29 mouse cellular contexts compared by ENCODE assay signal in the genomic region with DNA sequence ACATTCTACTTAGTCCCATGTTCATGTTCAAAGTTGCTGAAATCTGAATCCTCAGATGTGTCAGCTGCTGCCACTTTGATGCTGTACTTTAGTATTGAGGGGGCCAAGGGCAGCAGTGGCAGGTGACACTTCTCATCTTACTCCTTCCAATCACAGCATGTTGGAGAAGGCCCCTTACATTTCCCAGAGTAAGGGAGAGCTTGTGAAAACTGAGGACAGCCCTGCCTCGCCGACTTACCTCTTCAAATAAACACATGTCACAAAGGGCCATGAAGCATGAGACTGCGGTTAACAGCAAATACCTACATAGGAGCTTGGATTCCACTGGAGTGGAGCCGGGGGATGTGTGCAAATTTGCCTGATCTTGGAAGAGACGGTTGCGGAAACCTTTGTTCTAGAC.
A peak's percentile ranks its signal among the peaks of the same experiment; 100 is the strongest.
DNase-seq lines count a peak whose midpoint lies in the region; ATAC-seq and TF ChIP-seq lines count a peak whose summit lies in the region.
"Had no signal": no experiment of that assay in that cellular context is flagged by ENCODE, and none has a peak within 500 bp of the region (broad histone marks: within the 10 kb centered on the region; RNA-seq: fewer than 3 reads in every experiment).

No protein-coding gene starts in this region.

- no peaks in the 10 kb centered on the region for H3K36me3 ChIP-seq in kidney, embryonic 15.5 days
- no peaks in the 10 kb centered on the region for H3K36me3 ChIP-seq in embryonic facial prominence, embryonic 14.5 days (ENCODE audit: control insufficient read depth, insufficient read depth, low read length)
- H3K36me3 ChIP-seq: heart, embryonic 12.5 days; hindbrain, embryonic 13.5 days; liver, embryonic 15.5 days; lung, embryonic 15.5 days; midbrain, embryonic 12.5 days had no signal

- DNase-seq in kidney, postnatal 36 days, result no peak
- DNase-seq in Patski (ENCODE audit: low read depth, low spot score) (no peak), ZHBTc4 (ENCODE audit: low read depth, low spot score) (peak; percentile 11)
- peak; percentile 75 for DNase-seq in embryonic facial prominence, embryonic 14.5 days (ENCODE audit: low spot score)
- DNase-seq in left cerebral cortex, postnatal 25 days (ENCODE audit: low spot score in 2 of 2), result no peak
- no peak for DNase-seq in lung, adult 18-20 months
- DNase-seq: adrenal gland, postnatal 14 days; B cell, adult 2 months; cerebellum, adult 11-12 months; cerebellum, adult 9-11 months; gastrocnemius, postnatal 25 days; heart, adult 18-20 months; heart, postnatal 4 days; kidney, adult 8-10 months; kidney, postnatal 25 days; left cerebral cortex, postnatal 4 days; right cerebral cortex, postnatal 4 days; thymus, adult 2 months; thymus, postnatal 36 days had no signal

- H3K27ac ChIP-seq in kidney, embryonic 15.5 days, result no peak overlapping the region
- no peak overlapping the region for H3K27ac ChIP-seq in embryonic facial prominence, embryonic 14.5 days (replicated peaks; ENCODE audit: low read depth, low read length)
- H3K27ac ChIP-seq: hindbrain, embryonic 13.5 days; layer of hippocampus, adult 2 months; liver, embryonic 15.5 days; lung, embryonic 15.5 days; midbrain, embryonic 12.5 days had no signal

- WGBS in kidney, embryonic 15.5 days, result 59% methylated on average over 6 of the region's 6 CpGs
- WGBS in embryonic facial prominence, embryonic 14.5 days, result 44% methylated on average over 6 of the region's 6 CpGs

- ATAC-seq in kidney, embryonic 15.5 days (replicated peaks; ENCODE audit: low FRiP score), result 0 out of 2 replicates have a peak, but pooled peaks have one; percentile 40
- peak; percentile 27 for ATAC-seq in Patski
- ATAC-seq in embryonic facial prominence, embryonic 14.5 days (ENCODE audit: low read depth), result peak; percentile 88
- ATAC-seq: intestine, embryonic 16.5 days had no signal

- no peaks in the 10 kb centered on the region for H3K27me3 ChIP-seq in kidney, embryonic 15.5 days
- no peaks in the 10 kb centered on the region for H3K27me3 ChIP-seq in Patski
- H3K27me3 ChIP-seq in embryonic facial prominence, embryonic 14.5 days (replicated peaks; ENCODE audit: control insufficient read depth, insufficient read depth, low read length), result no peaks in the 10 kb centered on the region
- H3K27me3 ChIP-seq: CH12.LX; heart, embryonic 12.5 days; hindbrain, embryonic 13.5 days; liver, embryonic 15.5 days; lung, embryonic 15.5 days had no signal

- intact Hi-C loops in left cerebral cortex, postnatal 25 days (cut with DNase I), result no loop called here

- CTCF ChIA-PET in Patski (lab: Charles Lee), result interaction anchor here (1.3 to 2.1 kb wide), 4 partner anchors 10 to 93 kb away, joined by 3 to 6 read pairs (median 4); no protein-coding TSS in a partner anchor

- no peak for TF ChIP-seq CTCF in Patski (IDR thresholded peaks at IDR 0.05)

- in situ Hi-C loops in Patski (cut with MboI; ENCODE audit: low pct_unique_long_range_greater_than_20kb), result no loop called here

- H3K4me3 ChIP-seq in kidney, embryonic 15.5 days (replicated peaks), result no peak overlapping the region
- no peak overlapping the region for H3K4me3 ChIP-seq in embryonic facial prominence, embryonic 14.5 days (ENCODE audit: low read depth, low read length)
- H3K4me3 ChIP-seq: erythroblast, embryonic 14.5 days; heart, embryonic 12.5 days; hindbrain, embryonic 13.5 days; layer of hippocampus, adult 2 months; liver, embryonic 15.5 days; lung, embryonic 15.5 days; midbrain, embryonic 12.5 days had no signal

- no peak overlapping the region for H3K9ac ChIP-seq in kidney, embryonic 15.5 days
- no peak overlapping the region for H3K9ac ChIP-seq in embryonic facial prominence, embryonic 14.5 days (ENCODE audit: low read depth, low read length)
- H3K9ac ChIP-seq: heart, embryonic 12.5 days; hindbrain, embryonic 13.5 days; liver, embryonic 15.5 days; lung, embryonic 15.5 days; midbrain, embryonic 12.5 days had no signal

- no peaks in the 10 kb centered on the region for H3K9me3 ChIP-seq in kidney, embryonic 15.5 days (replicated peaks)
- H3K9me3 ChIP-seq in embryonic facial prominence, embryonic 14.5 days (ENCODE audit: control insufficient read depth, low read length), result no peaks in the 10 kb centered on the region
- H3K9me3 ChIP-seq: heart, embryonic 12.5 days; hindbrain, embryonic 13.5 days; liver, embryonic 15.5 days; lung, embryonic 15.5 days; midbrain, embryonic 12.5 days had no signal

- POLR2A ChIA-PET in Patski (lab: Charles Lee), result no interaction called here

- H3K4me2 ChIP-seq in kidney, embryonic 15.5 days, result no peak overlapping the region
- H3K4me2 ChIP-seq in embryonic facial prominence, embryonic 14.5 days (ENCODE audit: low read depth, low read length), result no peak overlapping the region
- H3K4me2 ChIP-seq: heart, embryonic 12.5 days; hindbrain, embryonic 13.5 days; liver, embryonic 15.5 days; lung, embryonic 15.5 days; midbrain, embryonic 12.5 days had no signal

- 0 out of 2 replicates have a peak, but pooled peaks cover 18% of the 10 kb centered on the region for H3K4me1 ChIP-seq in kidney, embryonic 15.5 days
- H3K4me1 ChIP-seq in embryonic facial prominence, embryonic 14.5 days (ENCODE audit: control insufficient read depth, insufficient read depth, low read length), result no peaks in the 10 kb centered on the region
- H3K4me1 ChIP-seq: liver, embryonic 15.5 days had no signal

Comparison
In these comparisons a context has a peak if more than half of its experiments do, and no peak if none do; other contexts are left out.
1. ATAC-seq: peak in every context shown above with its lines; median percentile 88 in embryonic facial prominence, embryonic 14.5 days; 40 in kidney, embryonic 15.5 days; 27 in Patski.
2. DNase-seq: peak in ZHBTc4 (single experiment) and embryonic facial prominence, embryonic 14.5 days (single experiment); none in kidney, postnatal 36 days (0 of 2), Patski (single experiment), left cerebral cortex, postnatal 25 days (0 of 2) and lung, adult 18-20 months (0 of 2).